Mouse (Mus musculus) gastrocnemius, adult 18-20 months (tissue): ENCODE measurements around the gene Gm49396. TPM values are rescaled to one million over a fixed set of nuclear protein-coding genes. Genes with fewer than 3 reads are reported as not detected.
A peak's percentile ranks its signal among the peaks of the same experiment; 100 is the strongest.

Source experiments
- DNase-seq: peaks from one replicate; pipeline ENCODE4 v3.0.0; 2021; ENCODE audit warnings: low spot score
- microRNA-seq: library from miRNA; unstranded; fragments of <30 nt; microRNA quantifications from one replicate; pipeline ENCODE4 v1.2.0, GENCODE M21; 2021
- total RNA-seq, 2 experiments: library from RNA; stranded (reverse); gene quantifications; 2 replicates each; pipeline ENCODE4 v1.2.3; 2021

Gm49396 gene
- total RNA-seq, 2 experiments from 2014 or later, result 1.0 to 1.3 TPM

GRCm38 (mm10) chr7:30608476-30608875 lies 45.3 kb downstream of the Gm49396 start:
- no peak for DNase-seq

GRCm38 (mm10) chr7:30610043-30610442 lies 46.9 kb downstream of the Gm49396 start:
- no peak for DNase-seq

- no peak for DNase-seq
Observed at GRCm38 (mm10) chr7:30612654-30613402, 49.7 kb downstream of the Gm49396 start, which contains the start of gene Upk1a. Gene Upk1a (minus strand): TSS chr7:30612847.

DNA sequence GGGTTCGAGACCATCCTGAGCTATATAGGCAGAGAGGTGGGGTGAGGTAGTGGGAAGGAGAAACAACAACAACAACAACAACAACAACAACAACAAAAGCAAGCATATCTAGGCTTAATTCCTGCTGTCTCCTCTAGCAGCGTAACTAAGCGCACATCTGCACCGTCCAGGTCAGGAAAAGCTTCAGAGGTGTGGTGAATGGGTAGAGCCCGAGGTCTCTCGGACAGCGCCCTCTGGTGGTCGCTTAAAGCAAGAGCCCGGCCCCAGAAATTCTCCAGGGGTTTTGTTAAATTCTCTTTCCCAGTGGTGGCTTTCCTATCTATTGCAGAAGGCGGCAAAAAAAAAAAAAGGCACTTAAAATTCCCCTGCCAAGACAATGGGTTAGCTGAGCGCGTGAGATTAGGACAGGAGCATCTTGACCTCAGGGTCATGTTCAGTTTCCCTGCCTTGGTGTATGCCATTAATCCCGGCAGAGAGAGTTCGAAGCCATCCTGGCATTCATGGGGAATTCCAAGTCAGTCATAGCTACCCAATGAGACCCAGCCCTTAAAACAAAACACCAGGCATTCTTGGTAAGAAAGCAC lies 50.5 kb downstream of the Gm49396 start:
- peak; percentile 58 for DNase-seq

GRCm38 (mm10) chr7:30614454-30614853 lies 51.3 kb downstream of the Gm49396 start:
- DNase-seq, result no peak

- no peak for DNase-seq
Observed at GRCm38 (mm10) chr7:30615049-30615760, 52.1 kb downstream of the Gm49396 start.

Small RNA genes within 50 kb of the gene (microRNA-seq; reads per million reads assigned to microRNA genes)
- gene Gm38670 (1.7 reads per million), gene Mir3569 (not detected)

Other genes starting within 250 kb of the Gm49396 start
- gene Syne4, start 248.5 kb upstream of the Gm49396 start, total RNA-seq, result 1 to 10 TPM; 2.0 to 2.1 TPM
- gene E130208F15Rik, start 241.6 kb upstream of the Gm49396 start, total RNA-seq, result under 1 TPM; 0.59 TPM
- gene Sdhaf1, start 239.4 kb upstream of the Gm49396 start, total RNA-seq, result 1 to 10 TPM; 6.5 to 7.6 TPM
- gene Lrfn3, start 200.6 kb upstream of the Gm49396 start, total RNA-seq, result 1 to 10 TPM; 4.7 to 5.3 TPM
- gene Tyrobp, start 149.6 kb upstream of the Gm49396 start, total RNA-seq, result 1 to 10 TPM; 3.3 to 6.3 TPM
- not detected for gene Hcst, start 143.5 kb upstream of the Gm49396 start, total RNA-seq
- gene Nfkbid, start 141.6 kb upstream of the Gm49396 start, total RNA-seq, result under 1 TPM in 1 of 2 experiments, not detected in 1; 0.11 TPM
- 1 to 10 TPM in 1 of 2 experiments, under 1 TPM in 1; 0.82 to 1.4 TPM for gene Aplp1, start 117.8 kb upstream of the Gm49396 start, total RNA-seq
- gene Kirrel2, start 105.7 kb upstream of the Gm49396 start, total RNA-seq, result not detected
- not detected for gene Nphs1, start 105.0 kb upstream of the Gm49396 start, total RNA-seq
- gene Prodh2, start 69.7 kb upstream of the Gm49396 start, total RNA-seq, result not detected
- under 1 TPM; 0.27 to 0.47 TPM for gene Arhgap33, start 28.3 kb upstream of the Gm49396 start, total RNA-seq
- 1,000 to 10,000 TPM; 1,641 to 2,096 TPM for gene Hspb6, start 11.2 kb upstream of the Gm49396 start, total RNA-seq
- 1 to 10 TPM; 5.1 to 8.0 TPM for gene Proser3, start 11.0 kb upstream of the Gm49396 start, total RNA-seq
- gene Lin37, start 3.5 kb upstream of the Gm49396 start, total RNA-seq, result 1 to 10 TPM; 8.7 to 9.0 TPM
- gene U2af1l4, start within 50 bp of the Gm49396 start, total RNA-seq, result 10 to 100 TPM; 50.9 to 53.6 TPM
- 100 to 1,000 TPM; 122 to 132 TPM for gene Psenen, start 283 bp downstream of the Gm49396 start, total RNA-seq
- gene Igflr1, start 2.1 kb downstream of the Gm49396 start, total RNA-seq, result 1 to 10 TPM in 1 of 2 experiments, under 1 TPM in 1; 0.82 to 1.4 TPM
- 10 to 100 TPM; 12.5 to 12.9 TPM for gene Kmt2b, start 25.4 kb downstream of the Gm49396 start, total RNA-seq
- gene Zbtb32, start 35.6 kb downstream of the Gm49396 start, total RNA-seq, result not detected
- not detected for gene Upk1a, start 49.5 kb downstream of the Gm49396 start, total RNA-seq
- 1,000 to 10,000 TPM; 2,016 to 2,070 TPM for gene Cox6b1, start 62.8 kb downstream of the Gm49396 start, total RNA-seq
- gene Etv2, start 72.5 kb downstream of the Gm49396 start, total RNA-seq, result not detected
- gene Rbm42, start 87.0 kb downstream of the Gm49396 start, total RNA-seq, result 10 to 100 TPM; 37.6 to 40.7 TPM
- gene Haus5, start 101.7 kb downstream of the Gm49396 start, total RNA-seq, result 1 to 10 TPM; 2.6 to 3.8 TPM
- gene Pmis2, start 108.3 kb downstream of the Gm49396 start, total RNA-seq, result 1 to 10 TPM; 2.8 to 3.9 TPM
- not detected for gene 2200002J24Rik, start 135.6 kb downstream of the Gm49396 start, total RNA-seq
- gene Atp4a, start 148.9 kb downstream of the Gm49396 start, total RNA-seq, result under 1 TPM in 1 of 2 experiments, not detected in 1; 0.07 TPM
- gene Tmem147, start 166.2 kb downstream of the Gm49396 start, total RNA-seq, result 100 to 1,000 TPM; 215 to 233 TPM
- not detected for gene Gapdhs, start 180.3 kb downstream of the Gm49396 start, total RNA-seq
- 1 to 10 TPM; 2.8 to 4.9 TPM for gene Sbsn, start 188.1 kb downstream of the Gm49396 start, total RNA-seq
- gene Dmkn, start 200.4 kb downstream of the Gm49396 start, total RNA-seq, result under 1 TPM; 0.46 to 0.97 TPM
- gene Krtdap, start 224.6 kb downstream of the Gm49396 start, total RNA-seq, result 1 to 10 TPM in 1 of 2 experiments, not detected in 1; 2.1 TPM